Mouse (Mus musculus) adrenal gland, postnatal 14 days (tissue): ENCODE data around the gene Gpr89. TPM values are rescaled to one million over a fixed set of nuclear protein-coding genes. Genes with fewer than 3 reads are reported as not detected.

Source experiments
- DNase-seq: peaks from one replicate; pipeline ENCODE4 v3.0.0; 2021; ENCODE audit warnings: mixed read lengths
- long read RNA-seq, 2 experiments: library from polyadenylated mRNA; stranded (forward); transcript quantifications; one replicate each; pipeline ENCODE4 v2.0.0; 2021
- total RNA-seq: library from RNA; stranded (reverse); gene quantifications from 2 replicates; pipeline ENCODE4 v1.2.3, GENCODE M21; 2021

Gpr89 gene
- total RNA-seq: 27.0 and 29.2 TPM in 2 replicates
- long read RNA-seq, experiment 1, full-length matches to known transcripts: 22 of 26 reads
- long read RNA-seq, experiment 1, partial matches to known transcripts: 2 of 26 reads
- long read RNA-seq, experiment 1, other reads (novel, unspliced or antisense): 2 of 26 reads
- long read RNA-seq, experiment 2, full-length matches to known transcripts: 18 of 24 reads
- long read RNA-seq, experiment 2, partial matches to known transcripts: 0 of 24 reads
- long read RNA-seq, experiment 2, other reads (novel, unspliced or antisense): 6 of 24 reads

DNA sequence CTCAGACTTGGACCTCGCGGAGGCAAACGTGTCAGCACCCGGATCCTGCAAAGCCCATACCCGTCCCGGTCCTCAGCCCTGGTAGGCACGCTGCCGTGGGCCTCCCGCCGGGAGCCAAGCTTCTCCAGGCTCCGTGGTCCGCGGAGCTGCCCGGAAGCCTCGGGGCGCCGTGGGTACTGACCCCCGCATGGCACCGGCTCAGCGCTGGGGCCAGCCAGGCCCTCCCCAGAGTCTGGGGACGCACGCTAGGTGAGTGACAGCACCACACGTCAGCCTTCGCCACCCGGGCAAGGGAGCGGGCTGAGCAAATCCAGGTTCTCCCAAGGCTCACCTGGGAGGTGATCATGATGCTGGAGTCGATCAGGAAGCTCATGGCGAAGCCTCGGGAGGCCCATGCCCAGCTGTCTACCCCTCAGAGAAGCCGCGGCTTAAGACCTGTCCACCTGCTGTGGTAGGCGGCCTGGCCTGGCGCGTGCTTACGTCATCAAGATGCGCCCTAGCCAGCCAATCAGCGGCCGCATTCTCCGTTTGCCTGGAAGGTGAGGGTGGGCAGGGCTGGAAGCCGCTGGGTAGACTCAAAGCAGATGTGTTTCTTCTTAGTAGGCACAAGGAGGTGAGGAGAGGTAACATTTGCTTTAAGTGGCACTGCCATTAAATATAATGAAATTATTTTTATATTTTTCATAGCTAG lies at the start of gene Gpr89:
Gene Gpr89 (minus strand): TSS at position 496 of the 691 bp plus-strand sequence.
- DNase-seq: peak; percentile 97

- DNase-seq: peak; percentile 56
Measured at GRCm38 (mm10) chr3:96953489-96954233, 48.5 kb upstream of the Gpr89 start.

DNA sequence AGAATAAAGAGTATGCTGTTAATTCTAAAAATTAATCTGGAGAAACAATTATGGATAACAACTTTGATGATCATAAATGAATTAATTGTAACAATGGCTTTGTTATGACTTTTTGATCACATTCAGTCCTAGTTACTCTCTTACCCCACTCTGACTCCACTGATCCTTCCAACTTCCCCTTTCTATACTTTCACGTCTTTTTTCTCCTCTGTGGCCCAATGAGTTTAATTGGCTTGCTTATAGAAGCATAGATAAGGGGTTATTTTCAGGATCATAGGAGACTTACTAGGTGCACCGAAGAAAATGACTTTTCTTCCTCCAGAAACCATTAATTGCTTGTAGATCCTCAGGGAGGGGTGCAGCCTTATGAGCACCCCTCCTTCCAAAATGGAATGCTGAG lies 37.6 kb upstream of the Gpr89 start:
- no peak for DNase-seq

DNA sequence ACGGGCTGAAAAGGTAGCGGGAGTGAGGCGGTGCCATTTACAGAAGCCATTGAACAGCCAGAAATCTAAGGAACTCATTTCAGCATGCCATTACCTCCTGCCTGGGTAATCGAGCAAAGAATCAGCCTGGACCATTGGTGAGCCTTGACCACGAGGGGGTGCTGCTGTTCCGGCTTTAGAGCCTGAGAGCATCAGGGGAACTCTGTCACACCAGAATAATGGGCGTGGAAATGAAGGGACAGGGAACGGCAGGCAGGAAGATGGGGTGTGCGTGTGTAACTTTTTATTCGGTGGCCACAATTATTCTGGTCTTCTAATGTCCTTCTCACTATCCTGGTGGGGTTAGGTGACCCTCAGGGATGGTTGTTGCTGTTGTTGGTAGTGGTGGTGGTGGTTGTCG lies 33.6 kb upstream of the Gpr89 start:
- DNase-seq: peak; percentile 92

GRCm38 (mm10) chr3:96937606-96938005 lies 32.5 kb upstream of the Gpr89 start:
- DNase-seq: no peak

DNA sequence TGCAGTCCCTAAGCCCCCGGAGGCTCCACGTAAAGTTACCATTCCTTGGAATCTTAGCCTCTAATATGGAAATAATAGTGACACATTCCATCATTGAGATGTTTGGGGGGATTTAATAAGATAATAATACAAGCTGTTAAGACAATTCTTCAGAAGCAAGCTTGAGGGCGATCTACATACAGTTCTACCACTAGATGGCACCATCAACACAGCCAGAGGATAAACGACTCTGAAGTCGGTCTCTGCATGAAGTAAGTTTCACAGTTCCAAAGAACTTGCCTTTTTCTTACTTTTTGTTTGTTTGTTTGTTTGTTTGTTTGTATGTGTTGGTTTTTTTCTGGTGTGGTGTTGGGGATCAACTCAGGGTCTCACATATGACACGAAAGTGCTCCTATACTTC lies 31.1 kb upstream of the Gpr89 start:
- peak; percentile 22 for DNase-seq

DNA sequence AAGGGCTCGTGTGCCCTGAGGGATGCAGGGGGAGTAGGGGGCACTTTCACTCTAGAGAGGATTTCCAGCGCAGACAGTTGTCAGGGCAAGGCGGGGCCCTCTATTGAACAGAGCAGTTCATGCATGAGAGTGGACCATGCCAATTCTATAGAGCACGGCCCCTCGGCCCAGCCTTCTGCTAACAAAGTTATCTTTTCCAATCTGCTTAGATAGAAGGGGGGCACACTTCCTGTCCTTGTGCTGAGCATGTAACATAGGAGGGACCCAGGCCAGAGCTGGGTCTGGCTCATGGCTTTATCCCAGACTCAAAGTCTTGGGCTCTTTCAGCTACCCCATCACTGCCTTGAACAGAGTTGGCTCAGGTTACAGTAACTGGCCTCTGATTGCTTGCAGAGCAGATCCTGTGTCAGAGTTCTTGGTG lies 26.1 kb upstream of the Gpr89 start:
- peak; percentile 18 for DNase-seq

DNA sequence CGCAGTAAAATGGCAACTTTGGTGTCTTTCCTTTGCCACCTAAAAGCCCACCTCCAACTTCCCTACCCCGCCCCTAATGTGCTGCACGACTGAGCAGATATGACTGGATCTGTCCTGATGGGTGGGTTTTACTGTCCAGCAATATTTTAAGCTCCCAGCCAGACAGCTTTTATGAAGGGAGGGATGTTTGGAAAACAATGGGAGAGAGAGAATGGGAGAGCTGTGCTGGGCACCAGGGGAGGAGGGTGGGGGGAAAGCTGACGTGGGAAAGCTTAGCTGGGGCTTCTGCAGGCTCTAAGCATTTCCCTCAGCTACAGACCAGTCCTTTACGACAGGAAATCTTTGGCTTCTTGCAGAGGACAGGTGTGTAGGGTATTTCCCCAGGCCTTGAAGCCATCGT lies 20.8 kb upstream of the Gpr89 start, which contains the start of gene Gja8:
Gene Gja8 (minus strand): TSS at position 101 of the 400 bp plus-strand sequence.
- no peak for DNase-seq

DNA sequence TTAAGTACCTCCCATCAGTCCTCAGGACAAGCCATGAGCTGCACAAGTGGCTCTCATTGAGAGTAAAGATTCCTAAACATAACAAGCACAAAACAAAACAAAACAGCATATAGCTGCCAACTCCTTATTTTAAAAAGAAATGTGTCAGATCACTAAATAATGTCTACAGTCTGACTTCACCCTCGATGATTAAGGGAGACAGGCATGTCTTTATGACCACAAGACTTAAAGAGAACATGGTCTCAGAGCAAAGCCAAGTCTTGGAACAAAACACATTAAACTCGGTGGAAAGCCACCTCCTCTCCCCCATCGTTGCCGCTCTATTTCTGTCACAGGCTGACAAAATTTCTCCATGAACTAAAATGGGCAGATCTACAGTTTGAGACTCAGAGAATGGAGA lies 19.5 kb upstream of the Gpr89 start:
- DNase-seq: no peak

GRCm38 (mm10) chr3:96920991-96921390 lies 15.8 kb upstream of the Gpr89 start:
- no peak for DNase-seq

DNA sequence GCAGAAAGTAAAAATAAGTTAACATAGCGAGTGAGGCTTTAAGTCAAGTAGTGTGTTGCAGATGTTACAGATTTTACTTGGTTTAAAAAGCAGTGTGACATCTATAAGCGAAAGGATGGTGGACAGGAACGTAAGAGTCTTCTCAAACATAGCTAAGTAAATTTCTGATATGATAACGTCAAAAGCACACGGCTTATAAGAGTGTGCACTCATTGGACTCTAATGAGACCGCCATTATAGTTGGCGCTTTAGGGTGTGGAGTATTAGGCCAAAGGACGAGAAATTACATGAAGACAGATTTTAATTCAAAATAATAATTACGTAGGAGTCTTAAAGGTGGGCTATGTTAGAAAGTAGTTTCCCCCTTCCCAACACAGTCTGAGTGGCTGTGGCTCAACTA lies 446 bp upstream of the Gpr89 start:
- DNase-seq: no peak

- no peak for DNase-seq
Measured at GRCm38 (mm10) chr3:96904393-96904792, 753 bp downstream of the Gpr89 start, which contains the start of gene Gja5. Gene Gja5, plus strand, starts transcription at chr3:96904693.

- DNase-seq: no peak
Measured at GRCm38 (mm10) chr3:96902336-96902999, 2.7 kb downstream of the Gpr89 start.

DNA sequence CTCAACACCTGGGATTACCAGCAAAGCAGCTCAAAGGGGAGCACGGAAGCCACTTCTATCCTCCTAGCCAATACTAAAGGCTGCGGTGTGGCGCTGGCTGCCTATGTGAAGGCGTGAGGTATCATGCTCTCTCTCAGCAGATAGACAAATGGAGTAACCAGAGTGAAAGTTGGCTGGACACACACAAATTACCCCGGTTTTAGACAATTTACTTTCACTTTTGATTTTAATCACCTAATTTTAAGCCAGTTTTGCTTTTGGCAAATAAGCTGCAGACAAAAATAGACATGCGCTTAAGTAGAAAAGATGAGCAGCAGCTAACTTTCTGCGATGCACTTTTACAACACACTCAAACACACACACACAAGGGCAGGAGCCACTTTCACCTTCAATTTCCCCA lies 21.5 kb downstream of the Gpr89 start:
- no peak for DNase-seq

DNA sequence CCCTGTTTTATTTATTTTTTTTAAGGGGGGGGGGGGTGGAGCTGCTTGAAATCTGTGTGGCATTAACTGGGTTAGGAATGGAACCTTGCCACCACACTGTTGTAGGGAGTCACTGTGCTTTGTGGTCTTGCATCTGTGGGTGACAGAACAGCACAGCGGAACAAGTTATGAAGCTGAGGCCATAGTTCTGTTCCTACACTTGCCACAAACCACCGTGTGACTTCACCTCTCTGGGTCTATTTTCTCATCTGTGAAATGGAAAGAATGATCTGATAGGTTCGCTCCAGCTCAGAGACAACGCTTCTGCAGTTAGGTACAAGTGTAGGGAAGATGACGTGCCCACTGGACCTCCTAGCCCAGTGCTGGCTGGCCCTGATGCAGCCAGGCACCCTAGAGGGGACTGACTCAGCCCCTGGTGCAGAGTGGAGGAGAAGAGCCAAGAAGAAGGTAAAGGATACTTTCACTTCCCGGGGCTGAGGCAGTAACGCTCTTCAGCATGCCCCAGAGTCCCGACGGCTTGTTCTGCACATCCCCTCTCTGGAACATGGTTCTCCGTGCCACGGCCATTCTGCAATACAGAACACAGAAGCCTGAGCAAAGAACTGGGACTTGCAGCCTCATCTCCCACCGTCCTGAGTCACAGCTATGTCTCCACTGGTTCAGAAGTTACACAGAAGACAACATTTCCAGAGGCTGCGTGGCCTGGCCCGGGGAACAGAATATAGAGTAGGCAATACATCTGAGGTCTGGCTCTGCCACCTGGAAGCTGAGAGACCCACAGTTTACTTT lies 22.9 kb downstream of the Gpr89 start:
- DNase-seq: no peak

GRCm38 (mm10) chr3:96881557-96881956 lies 23.6 kb downstream of the Gpr89 start:
- no peak for DNase-seq

- no peak for DNase-seq
Measured at GRCm38 (mm10) chr3:96880385-96880784, 24.8 kb downstream of the Gpr89 start.

GRCm38 (mm10) chr3:96879536-96879935 lies 25.6 kb downstream of the Gpr89 start:
- no peak for DNase-seq

- DNase-seq: no peak
Measured at GRCm38 (mm10) chr3:96874808-96875571, 30.2 kb downstream of the Gpr89 start.

DNA sequence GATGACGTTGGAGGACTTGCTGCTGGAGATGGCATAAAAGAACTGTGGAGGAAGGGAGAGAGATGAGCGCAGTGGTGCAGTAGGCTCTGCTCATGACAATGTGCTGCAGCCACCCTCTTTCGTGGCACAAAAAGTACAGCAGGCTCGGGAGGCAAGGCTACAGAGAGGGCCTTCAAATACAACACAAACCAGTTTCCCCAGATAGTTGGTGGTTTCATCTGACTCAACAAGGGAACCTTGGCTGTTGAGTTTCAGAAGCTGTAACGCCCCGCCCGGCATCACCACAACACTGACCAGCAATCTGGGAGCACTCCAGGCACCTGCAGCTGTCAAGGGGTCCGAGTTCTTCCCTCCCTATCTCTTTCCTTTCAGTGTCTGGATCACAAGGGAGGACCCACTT lies 32.6 kb downstream of the Gpr89 start:
- no peak for DNase-seq

DNA sequence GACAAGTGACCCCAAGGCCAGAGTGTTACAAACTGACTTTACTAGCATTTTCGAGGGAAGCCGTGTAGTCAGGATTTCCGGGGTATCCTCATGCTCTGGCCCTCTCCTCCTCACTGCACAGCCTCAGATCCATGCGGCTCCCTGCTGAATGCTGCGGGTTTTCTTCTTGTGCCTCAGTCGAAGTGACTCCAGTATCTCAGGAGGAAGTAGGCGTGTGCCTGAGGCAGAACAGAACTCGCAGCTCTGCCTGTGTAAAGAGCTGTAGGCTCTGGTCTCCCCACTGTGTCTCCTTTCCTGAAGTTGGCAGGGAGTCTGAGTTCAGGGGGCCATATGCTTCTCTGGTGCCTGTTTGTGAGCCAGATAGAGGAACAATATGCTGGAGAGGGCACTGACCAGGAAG lies 34.1 kb downstream of the Gpr89 start:
- no peak for DNase-seq
